Mouse (Mus musculus): ENCODE data around the gene Dmpk.
"Not testable (repeated sequence)": the region's sequence is repeated elsewhere in the genome, so short reads cannot be mapped to it uniquely, and the experiment has no call there.

The Dmpk gene

DNA sequence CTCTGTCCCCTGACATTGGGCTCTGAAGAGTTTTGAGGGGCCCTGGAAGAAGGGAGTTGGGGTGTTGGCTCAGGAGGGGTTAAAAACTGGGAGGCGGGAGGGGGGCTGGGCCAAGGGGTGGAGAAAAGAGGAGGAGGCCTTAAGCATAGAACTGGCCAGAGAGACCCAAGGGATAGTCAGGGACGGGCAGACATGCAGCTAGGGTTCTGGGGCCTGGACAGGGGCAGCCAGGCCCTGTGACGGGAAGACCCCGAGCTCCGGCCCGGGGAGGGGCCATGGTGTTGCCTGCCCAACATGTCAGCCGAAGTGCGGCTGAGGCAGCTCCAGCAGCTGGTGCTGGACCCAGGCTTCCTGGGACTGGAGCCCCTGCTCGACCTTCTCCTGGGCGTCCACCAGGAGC, at the start of gene Dmpk:
Dmpk (plus strand) TSS at position 149 of the 400 bp plus-strand sequence.
- DNase-seq: no peak

DNA sequence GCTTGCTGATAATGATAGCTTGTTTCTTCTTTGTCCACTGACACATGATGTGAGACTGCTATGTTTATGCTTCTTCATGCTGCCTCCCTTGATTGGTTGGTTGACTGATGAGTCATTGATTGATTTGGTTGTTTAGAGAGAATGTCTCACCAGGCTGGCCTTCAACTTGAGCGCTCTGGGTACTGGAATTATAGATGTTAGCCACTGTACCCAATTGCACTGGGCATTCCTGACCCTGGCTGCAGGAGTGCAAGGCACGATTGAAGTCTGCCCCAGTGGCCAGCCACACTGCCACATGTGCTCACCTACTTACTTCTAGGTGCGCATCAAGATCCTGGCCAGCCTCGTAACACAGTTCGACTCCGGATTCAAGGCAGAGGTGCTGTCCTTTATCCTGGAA, 39.0 kb upstream of the Dmpk start:
- no peak for DNase-seq

DNA sequence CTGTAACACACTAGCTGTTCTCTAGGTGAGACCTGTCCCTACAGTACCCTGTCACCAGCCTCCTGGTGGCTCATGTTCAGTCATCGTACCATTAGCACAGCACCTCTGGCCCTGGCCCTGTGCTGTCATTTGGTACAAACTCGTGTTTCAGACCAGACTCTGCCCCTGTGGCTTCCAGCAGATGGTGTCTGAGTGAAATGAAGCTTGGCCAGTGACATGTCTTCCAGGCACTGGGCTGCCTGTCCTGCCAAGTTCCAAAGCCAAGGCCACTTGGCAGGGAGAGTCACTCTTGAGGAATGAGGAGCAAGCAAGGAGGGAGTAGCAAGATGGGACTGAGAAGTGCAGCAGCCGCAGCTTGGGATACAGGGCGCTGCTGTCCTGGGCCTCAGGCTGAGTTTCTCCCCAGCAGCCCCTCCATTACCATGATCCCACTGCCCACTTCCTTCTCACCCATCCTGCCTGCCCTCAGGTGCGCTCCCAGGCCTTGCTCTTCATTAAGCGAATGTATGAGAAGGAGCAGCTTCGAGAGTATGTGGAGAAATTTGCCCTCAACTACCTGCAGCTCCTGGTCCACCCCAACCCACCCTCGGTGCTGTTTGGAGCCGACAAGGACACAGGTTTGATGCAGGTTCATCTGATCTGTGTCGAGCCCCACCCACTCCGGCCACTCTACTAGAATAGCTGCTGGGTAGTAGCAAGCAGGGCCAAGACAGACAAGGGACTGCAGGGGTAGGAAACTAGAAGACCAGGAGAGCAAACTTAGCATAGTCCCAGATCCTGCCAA, 37.2 kb upstream of the Dmpk start:
- DNase-seq: no peak

GRCm38 (mm10) chr7:19048006-19048527, 35.6 kb upstream of the Dmpk start:
- DNase-seq: no peak

GRCm38 (mm10) chr7:19049252-19049651, 34.4 kb upstream of the Dmpk start:
- no peak for DNase-seq

- DNase-seq: no peak
Observed at GRCm38 (mm10) chr7:19050172-19050571, 33.5 kb upstream of the Dmpk start.

GRCm38 (mm10) chr7:19051161-19051560, 32.5 kb upstream of the Dmpk start:
- DNase-seq: no peak

- DNase-seq: no peak
Observed at GRCm38 (mm10) chr7:19052345-19053135, 31.1 kb upstream of the Dmpk start.

- no peak for DNase-seq
Observed at GRCm38 (mm10) chr7:19053136-19053532, 30.5 kb upstream of the Dmpk start.

DNA sequence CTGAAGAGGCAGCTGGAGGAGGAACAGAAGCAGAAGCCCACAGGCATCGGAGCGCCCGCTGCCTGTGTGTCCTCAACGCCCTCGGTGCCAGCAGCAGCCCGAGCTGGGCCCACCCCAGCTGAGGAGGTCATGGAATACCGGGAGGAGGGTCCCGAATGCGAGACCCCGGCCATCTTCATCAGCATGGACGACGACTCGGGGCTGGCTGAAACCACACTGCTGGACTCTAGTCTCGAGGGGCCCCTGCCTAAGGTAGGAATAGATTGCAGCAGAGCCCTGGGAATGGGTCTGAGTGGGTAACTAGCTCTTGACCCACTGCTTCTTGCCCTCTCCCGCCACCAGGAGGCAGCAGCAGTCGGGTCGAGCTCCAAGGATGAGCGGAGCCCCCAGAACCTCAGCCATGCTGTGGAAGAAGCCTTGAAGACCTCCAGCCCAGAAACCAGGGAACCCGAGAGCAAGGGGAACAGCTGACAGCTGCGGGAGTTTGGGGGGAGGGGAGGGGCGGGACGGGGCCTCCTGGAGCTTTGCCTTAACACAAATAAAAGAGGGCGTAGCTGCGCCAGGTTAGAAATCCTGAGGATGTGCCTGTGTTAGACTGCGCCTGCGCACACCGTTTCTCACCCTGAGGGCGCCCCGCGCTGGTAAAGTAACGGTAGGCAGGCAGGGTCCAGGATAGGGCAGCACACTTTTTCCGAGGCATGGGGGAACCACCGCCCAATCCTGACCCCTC, 29.4 kb upstream of the Dmpk start, which contains the start of gene Rsph6a:
Rsph6a (plus strand) TSS at position 644 of the 730 bp plus-strand sequence.
- no peak for DNase-seq

- no peak for DNase-seq
Observed at GRCm38 (mm10) chr7:19054777-19055076, 28.9 kb upstream of the Dmpk start.

GRCm38 (mm10) chr7:19055108-19055507, 28.5 kb upstream of the Dmpk start:
- no peak for DNase-seq

DNA sequence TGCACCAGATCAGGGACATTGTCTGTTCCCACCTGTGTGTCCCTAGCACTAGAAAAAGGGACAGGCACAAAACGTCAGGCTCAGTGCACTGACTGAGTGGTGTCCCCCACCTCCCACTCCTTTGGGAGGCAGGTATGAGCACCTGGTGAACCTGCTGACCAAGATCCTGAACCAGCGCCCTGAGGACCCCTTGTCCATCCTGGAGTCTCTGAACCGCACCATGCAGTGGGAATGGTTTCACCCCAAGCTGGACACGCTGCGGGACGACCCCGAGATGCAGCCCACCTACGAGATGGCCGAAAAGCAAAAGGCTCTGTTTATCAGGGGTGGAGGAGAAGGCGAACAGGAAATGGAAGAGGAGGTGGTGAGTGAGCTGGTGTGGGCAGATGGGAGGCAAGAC, 26.2 kb upstream of the Dmpk start:
- DNase-seq: no peak

GRCm38 (mm10) chr7:19065896-19066295, 17.8 kb upstream of the Dmpk start:
- no peak for DNase-seq

- no peak for DNase-seq
Observed at GRCm38 (mm10) chr7:19067063-19067462, 16.6 kb upstream of the Dmpk start.

GRCm38 (mm10) chr7:19067935-19068334, 15.7 kb upstream of the Dmpk start:
- DNase-seq: no peak

- no peak for DNase-seq
Observed at GRCm38 (mm10) chr7:19068707-19069106, 14.9 kb upstream of the Dmpk start.

GRCm38 (mm10) chr7:19069500-19069899, 14.1 kb upstream of the Dmpk start:
- no peak for DNase-seq

- DNase-seq: not testable (repeated sequence)
Observed at GRCm38 (mm10) chr7:19071024-19071423, 12.6 kb upstream of the Dmpk start.

DNA sequence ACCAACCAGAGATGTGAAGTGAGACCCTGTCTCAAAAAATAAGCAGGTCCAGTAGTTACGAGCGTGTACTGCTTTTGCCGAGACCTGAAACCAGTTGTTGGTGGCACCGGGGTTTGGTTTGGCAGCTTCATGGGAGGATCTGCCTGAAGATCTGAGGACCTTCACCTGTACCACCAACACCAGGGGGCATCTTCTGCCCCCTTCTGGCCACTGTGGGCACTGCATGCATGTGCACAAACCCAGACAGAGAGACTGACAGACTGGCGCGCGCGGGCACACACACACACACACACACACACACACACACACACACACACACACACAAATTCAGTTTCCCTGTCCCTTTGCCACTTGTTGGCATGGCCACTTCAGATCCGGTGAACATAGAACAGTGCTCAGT, 10.1 kb upstream of the Dmpk start:
- DNase-seq: no peak

DNA sequence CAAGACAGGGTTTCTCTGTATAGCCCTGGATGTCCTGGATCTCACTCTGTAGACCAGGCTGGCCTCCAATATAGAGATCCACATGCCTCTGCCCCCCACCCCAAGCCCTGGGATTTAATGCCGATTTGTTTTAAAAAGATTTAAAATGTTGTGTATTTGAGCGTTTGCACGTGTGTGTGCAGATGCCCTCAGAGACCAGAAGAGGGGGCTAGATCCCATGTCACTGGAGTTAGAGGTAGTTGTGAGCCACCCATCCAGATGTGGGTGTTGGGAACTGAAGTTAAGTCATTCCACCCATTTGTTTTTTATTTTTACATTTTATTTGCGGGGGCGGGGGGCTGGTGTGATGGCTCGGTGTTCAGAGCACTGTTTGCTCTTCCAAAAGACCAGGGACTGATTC, 9.2 kb upstream of the Dmpk start:
- DNase-seq: no peak

GRCm38 (mm10) chr7:19075231-19075630, 8.4 kb upstream of the Dmpk start:
- no peak for DNase-seq

All from thymus, adult 18-20 months (tissue).